Mouse (Mus musculus): ENCODE measurements around the gene Ociad1. TPM values are rescaled to one million over a fixed set of nuclear protein-coding genes. Genes with fewer than 3 reads are reported as not detected.

The Ociad1 gene
- polyA plus RNA-seq, 1 experiment from 2014 or later: 230 TPM

- H3K27me3 ChIP-seq (replicated peaks): no peaks in the 10 kb centered on the region
- H3K4me1 ChIP-seq (replicated peaks): 0 out of 2 replicates have a peak, but pooled peaks cover 2% of the 10 kb centered on the region
- no peak overlapping the region for H3K4me3 ChIP-seq
- H3K4me2 ChIP-seq: no peak overlapping the region
- H3K9me3 ChIP-seq (replicated peaks): no peaks in the 10 kb centered on the region
- no peak overlapping the region for H3K9ac ChIP-seq
- 77% methylated on average over 3 of the region's 3 CpGs for WGBS
- no peaks in the 10 kb centered on the region for H3K36me3 ChIP-seq
- no peak for ATAC-seq (ENCODE audit: insufficient number of reproducible peaks, low FRiP score)
- no peak overlapping the region for H3K27ac ChIP-seq (ENCODE audit: poor library complexity, severe bottlenecking)
These were observed 7.1 kb upstream of the Ociad1 start for GRCm38 (mm10) chr5:73285470-73285978.

GRCm38 (mm10) chr5:73286603-73287002 lies 6.0 kb upstream of the Ociad1 start:
- H3K27me3 ChIP-seq (replicated peaks): no peaks in the 10 kb centered on the region
- ATAC-seq (ENCODE audit: insufficient number of reproducible peaks, low FRiP score): no peak
- H3K4me2 ChIP-seq: no peak overlapping the region
- WGBS: 70% methylated on average over 5 of the region's 5 CpGs
- no peak overlapping the region for H3K9ac ChIP-seq
- no peaks in the 10 kb centered on the region for H3K9me3 ChIP-seq (replicated peaks)
- H3K27ac ChIP-seq (ENCODE audit: poor library complexity, severe bottlenecking): no peak overlapping the region
- H3K4me3 ChIP-seq: no peak overlapping the region
- H3K36me3 ChIP-seq: no peaks in the 10 kb centered on the region
- no peaks in the 10 kb centered on the region for H3K4me1 ChIP-seq (replicated peaks)

- Histone ChIP-seq H3K27ac (ENCODE audit: poor library complexity, severe bottlenecking) (no peak overlapping the region), H3K4me2 (no peak overlapping the region), H3K27me3 (replicated peaks) (no peaks in the 10 kb centered on the region), H3K9me3 (replicated peaks) (no peaks in the 10 kb centered on the region), H3K4me3 (no peak overlapping the region), H3K4me1 (replicated peaks) (peaks cover 5% of the 10 kb centered on the region), H3K36me3 (peaks cover 2% of the 10 kb centered on the region), H3K9ac (no peak overlapping the region)
- 63% methylated on average over 2 of the region's 2 CpGs for WGBS
- no peak for ATAC-seq (ENCODE audit: insufficient number of reproducible peaks, low FRiP score)
These were observed 2.7 kb upstream of the Ociad1 start for GRCm38 (mm10) chr5:73289900-73290299.

GRCm38 (mm10) chr5:73293458-73293827 lies 859 bp downstream of the Ociad1 start:
- no peak for ATAC-seq (ENCODE audit: insufficient number of reproducible peaks, low FRiP score)
- Histone ChIP-seq H3K36me3 (peaks cover 23% of the 10 kb centered on the region), H3K4me3 (peak overlapping the region; percentile 98), H3K27ac (ENCODE audit: poor library complexity, severe bottlenecking) (no peak overlapping the region), H3K9ac (peak overlapping the region; percentile 99), H3K9me3 (replicated peaks) (no peaks in the 10 kb centered on the region), H3K4me1 (replicated peaks) (peaks cover 14% of the 10 kb centered on the region), H3K27me3 (replicated peaks) (no peaks in the 10 kb centered on the region), H3K4me2 (peak overlapping the region; percentile 65)
- WGBS: 9% methylated on average over 8 of the region's 8 CpGs

GRCm38 (mm10) chr5:73295016-73295415 lies 2.4 kb downstream of the Ociad1 start:
- no peak for ATAC-seq (ENCODE audit: insufficient number of reproducible peaks, low FRiP score)
- Histone ChIP-seq H3K4me2 (no peak overlapping the region), H3K27me3 (replicated peaks) (no peaks in the 10 kb centered on the region), H3K9me3 (replicated peaks) (no peaks in the 10 kb centered on the region), H3K4me1 (replicated peaks) (peaks cover 14% of the 10 kb centered on the region), H3K9ac (no peak overlapping the region), H3K36me3 (peaks cover 32% of the 10 kb centered on the region), H3K4me3 (no peak overlapping the region), H3K27ac (ENCODE audit: poor library complexity, severe bottlenecking) (no peak overlapping the region)
- WGBS: 93% methylated on average over 7 of the region's 7 CpGs

- WGBS: 87% methylated on average over 4 of the region's 4 CpGs
- Histone ChIP-seq H3K9ac (no peak overlapping the region), H3K4me1 (replicated peaks) (peaks cover 14% of the 10 kb centered on the region), H3K27me3 (replicated peaks) (no peaks in the 10 kb centered on the region), H3K9me3 (replicated peaks) (no peaks in the 10 kb centered on the region), H3K4me3 (no peak overlapping the region), H3K27ac (ENCODE audit: poor library complexity, severe bottlenecking) (no peak overlapping the region), H3K4me2 (no peak overlapping the region), H3K36me3 (peaks cover 38% of the 10 kb centered on the region)
- no peak for ATAC-seq (ENCODE audit: insufficient number of reproducible peaks, low FRiP score)
These were observed 3.3 kb downstream of the Ociad1 start for GRCm38 (mm10) chr5:73295916-73296315.

GRCm38 (mm10) chr5:73301601-73302307 lies 9.2 kb downstream of the Ociad1 start:
- Histone ChIP-seq H3K4me2 (no peak overlapping the region), H3K27me3 (replicated peaks) (no peaks in the 10 kb centered on the region), H3K9ac (no peak overlapping the region), H3K4me1 (replicated peaks) (no peaks in the 10 kb centered on the region; the same call in 1 of the 2 replicates), H3K27ac (ENCODE audit: poor library complexity, severe bottlenecking) (no peak overlapping the region), H3K36me3 (peaks cover 60% of the 10 kb centered on the region), H3K9me3 (replicated peaks) (no peaks in the 10 kb centered on the region), H3K4me3 (no peak overlapping the region)
- WGBS: 85% methylated on average over 7 of the region's 7 CpGs
- ATAC-seq (ENCODE audit: insufficient number of reproducible peaks, low FRiP score): no peak

GRCm38 (mm10) chr5:73304507-73304906 lies 11.9 kb downstream of the Ociad1 start:
- Histone ChIP-seq H3K4me3 (no peak overlapping the region), H3K9me3 (replicated peaks) (no peaks in the 10 kb centered on the region), H3K27ac (ENCODE audit: poor library complexity, severe bottlenecking) (no peak overlapping the region), H3K4me1 (replicated peaks) (peaks cover 5% of the 10 kb centered on the region; the same call in 1 of the 2 replicates), H3K36me3 (peaks cover 69% of the 10 kb centered on the region), H3K27me3 (replicated peaks) (no peaks in the 10 kb centered on the region), H3K9ac (no peak overlapping the region), H3K4me2 (no peak overlapping the region)
- ATAC-seq (ENCODE audit: insufficient number of reproducible peaks, low FRiP score): no peak
- 71% methylated on average over 12 of the region's 12 CpGs for WGBS

- ATAC-seq (ENCODE audit: insufficient number of reproducible peaks, low FRiP score): no peak
- no peak overlapping the region for H3K4me2 ChIP-seq
- H3K9me3 ChIP-seq (replicated peaks): no peaks in the 10 kb centered on the region
- H3K4me1 ChIP-seq (replicated peaks): peaks cover 12% of the 10 kb centered on the region
- H3K36me3 ChIP-seq: peaks cover 68% of the 10 kb centered on the region
- no peak overlapping the region for H3K27ac ChIP-seq (ENCODE audit: poor library complexity, severe bottlenecking)
- H3K4me3 ChIP-seq: no peak overlapping the region
- no peaks in the 10 kb centered on the region for H3K27me3 ChIP-seq (replicated peaks)
- H3K9ac ChIP-seq: no peak overlapping the region
- 91% methylated on average over 6 of the region's 6 CpGs for WGBS
These were observed 13.9 kb downstream of the Ociad1 start for GRCm38 (mm10) chr5:73306486-73306885.

- Histone ChIP-seq H3K9ac (no peak overlapping the region), H3K4me3 (no peak overlapping the region), H3K27ac (ENCODE audit: poor library complexity, severe bottlenecking) (no peak overlapping the region), H3K36me3 (peaks cover 64% of the 10 kb centered on the region), H3K4me1 (replicated peaks) (peaks cover 15% of the 10 kb centered on the region), H3K27me3 (replicated peaks) (no peaks in the 10 kb centered on the region), H3K9me3 (replicated peaks) (no peaks in the 10 kb centered on the region), H3K4me2 (no peak overlapping the region)
- ATAC-seq (ENCODE audit: insufficient number of reproducible peaks, low FRiP score): no peak
- 87% methylated on average over 3 of the region's 3 CpGs for WGBS
These were observed 14.7 kb downstream of the Ociad1 start for GRCm38 (mm10) chr5:73307297-73307696.

- Histone ChIP-seq H3K9me3 (replicated peaks) (no peaks in the 10 kb centered on the region), H3K4me2 (no peak overlapping the region), H3K9ac (no peak overlapping the region), H3K4me1 (replicated peaks) (peaks cover 19% of the 10 kb centered on the region), H3K27ac (ENCODE audit: poor library complexity, severe bottlenecking) (no peak overlapping the region), H3K36me3 (peaks cover 70% of the 10 kb centered on the region), H3K27me3 (replicated peaks) (no peaks in the 10 kb centered on the region), H3K4me3 (no peak overlapping the region)
- no peak for ATAC-seq (ENCODE audit: insufficient number of reproducible peaks, low FRiP score)
- WGBS: 72% methylated on average over 4 of the region's 4 CpGs
These were observed 16.9 kb downstream of the Ociad1 start for GRCm38 (mm10) chr5:73309496-73309895.

GRCm38 (mm10) chr5:73310401-73310800 lies 17.8 kb downstream of the Ociad1 start:
- 0 out of 2 replicates have a peak overlapping the region, but pooled peaks have one; percentile 43 for H3K27ac ChIP-seq (ENCODE audit: poor library complexity, severe bottlenecking)
- 79% methylated on average over 1 of the region's 1 CpGs for WGBS
- H3K27me3 ChIP-seq (replicated peaks): no peaks in the 10 kb centered on the region
- peaks cover 76% of the 10 kb centered on the region for H3K36me3 ChIP-seq
- H3K4me2 ChIP-seq: no peak overlapping the region
- peaks cover 22% of the 10 kb centered on the region for H3K4me1 ChIP-seq (replicated peaks)
- H3K4me3 ChIP-seq: no peak overlapping the region
- ATAC-seq (ENCODE audit: insufficient number of reproducible peaks, low FRiP score): no peak
- no peaks in the 10 kb centered on the region for H3K9me3 ChIP-seq (replicated peaks)
- H3K9ac ChIP-seq: no peak overlapping the region

Data from heart, embryonic 12.5 days (tissue).